Mouse (Mus musculus): Measurements from ENCODE around the gene Gpld1. TPM values are rescaled to one million over a fixed set of nuclear protein-coding genes. Genes with fewer than 3 reads are reported as not detected.

The Gpld1 gene
- polyA plus RNA-seq, 1 experiment from 2014 or later, result 3.9 TPM

DNA sequence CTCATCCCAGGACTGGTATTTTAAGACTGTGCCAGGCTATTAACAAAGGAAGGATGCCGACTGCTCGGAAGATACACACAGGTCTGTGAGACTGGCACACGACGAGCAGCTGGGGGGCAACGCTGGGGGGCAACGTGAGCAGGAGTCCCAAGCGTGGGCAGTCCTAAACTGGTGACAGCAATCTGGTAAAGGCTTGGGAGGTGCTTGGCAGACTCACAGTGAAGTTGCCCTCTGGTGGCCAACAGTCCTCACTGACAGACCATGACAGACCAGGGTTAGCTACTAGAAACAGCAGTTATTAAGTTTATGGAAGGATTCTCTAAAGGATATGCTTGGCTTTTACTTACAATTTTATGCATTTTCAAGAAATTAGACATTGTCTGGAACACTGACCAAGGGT is 45.4 kb downstream of the Gpld1 start:
- Histone ChIP-seq H3K9me3 (ENCODE audit: control insufficient read depth, low read length) (no peaks in the 10 kb centered on the region), H3K36me3 (ENCODE audit: control insufficient read depth, insufficient read depth, low read length) (peaks cover 12% of the 10 kb centered on the region), H3K4me2 (ENCODE audit: low read depth, low read length) (no peak overlapping the region), H3K9ac (replicated peaks; ENCODE audit: low read depth, low read length) (no peak overlapping the region), H3K4me1 (ENCODE audit: control insufficient read depth, insufficient read depth, low read length) (no peaks in the 10 kb centered on the region), H3K27me3 (ENCODE audit: control insufficient read depth, insufficient read depth, low read length) (no peaks in the 10 kb centered on the region), H3K4me3 (ENCODE audit: low read depth, low read length) (no peak overlapping the region), H3K27ac (ENCODE audit: low read depth, low read length) (no peak overlapping the region)
- 35% methylated on average over 7 of the region's 7 CpGs for WGBS
- ATAC-seq (ENCODE audit: low read depth), result peak; percentile 86

- no peaks in the 10 kb centered on the region for H3K9me3 ChIP-seq (ENCODE audit: control insufficient read depth, low read length)
- no peak for ATAC-seq (ENCODE audit: low read depth)
- H3K4me1 ChIP-seq (ENCODE audit: control insufficient read depth, insufficient read depth, low read length), result no peaks in the 10 kb centered on the region
- H3K27ac ChIP-seq (ENCODE audit: low read depth, low read length), result no peak overlapping the region
- H3K27me3 ChIP-seq (ENCODE audit: control insufficient read depth, insufficient read depth, low read length), result no peaks in the 10 kb centered on the region
- H3K9ac ChIP-seq (replicated peaks; ENCODE audit: low read depth, low read length), result no peak overlapping the region
- peaks cover 12% of the 10 kb centered on the region for H3K36me3 ChIP-seq (ENCODE audit: control insufficient read depth, insufficient read depth, low read length)
- WGBS, result 85% methylated on average over 6 of the region's 6 CpGs
- no peak overlapping the region for H3K4me2 ChIP-seq (ENCODE audit: low read depth, low read length)
- H3K4me3 ChIP-seq (ENCODE audit: low read depth, low read length), result no peak overlapping the region
These were observed 46.1 kb downstream of the Gpld1 start for GRCm38 (mm10) chr13:24989006-24989405.

DNA sequence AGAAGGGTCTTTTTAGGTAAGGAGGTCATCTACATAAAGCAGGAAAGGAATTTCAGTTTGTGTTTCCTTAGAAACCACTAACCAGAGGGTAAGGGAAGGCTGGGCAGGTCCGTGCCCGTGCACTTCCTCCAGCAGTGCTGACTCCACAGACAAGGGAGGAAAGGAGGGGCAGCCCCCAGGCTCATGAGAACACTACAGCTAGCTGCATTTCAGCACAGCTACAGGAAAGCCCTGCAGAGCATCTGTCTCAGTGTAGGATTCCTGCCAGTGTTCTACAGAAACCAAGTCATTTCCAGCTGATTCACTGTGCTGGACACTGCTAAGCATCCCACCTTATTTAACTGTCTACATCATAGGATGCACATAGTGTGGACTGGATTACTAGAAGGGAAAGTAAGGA is 50.2 kb downstream of the Gpld1 start:
- Histone ChIP-seq H3K4me2 (ENCODE audit: low read depth, low read length) (no peak overlapping the region), H3K4me3 (ENCODE audit: low read depth, low read length) (no peak overlapping the region), H3K27ac (ENCODE audit: low read depth, low read length) (no peak overlapping the region), H3K4me1 (ENCODE audit: control insufficient read depth, insufficient read depth, low read length) (no peaks in the 10 kb centered on the region), H3K36me3 (ENCODE audit: control insufficient read depth, insufficient read depth, low read length) (peaks cover 48% of the 10 kb centered on the region), H3K9ac (replicated peaks; ENCODE audit: low read depth, low read length) (no peak overlapping the region), H3K27me3 (ENCODE audit: control insufficient read depth, insufficient read depth, low read length) (no peaks in the 10 kb centered on the region), H3K9me3 (ENCODE audit: control insufficient read depth, low read length) (no peaks in the 10 kb centered on the region)
- WGBS, result 43% methylated on average over 2 of the region's 2 CpGs
- no peak for ATAC-seq (ENCODE audit: low read depth)

GRCm38 (mm10) chr13:24999538-24999937 is 56.6 kb downstream of the Gpld1 start:
- Histone ChIP-seq H3K36me3 (ENCODE audit: control insufficient read depth, insufficient read depth, low read length) (peaks cover 62% of the 10 kb centered on the region), H3K9ac (replicated peaks; ENCODE audit: low read depth, low read length) (no peak overlapping the region), H3K4me2 (ENCODE audit: low read depth, low read length) (no peak overlapping the region), H3K27me3 (ENCODE audit: control insufficient read depth, insufficient read depth, low read length) (no peaks in the 10 kb centered on the region), H3K4me3 (ENCODE audit: low read depth, low read length) (no peak overlapping the region), H3K9me3 (ENCODE audit: control insufficient read depth, low read length) (no peaks in the 10 kb centered on the region), H3K4me1 (ENCODE audit: control insufficient read depth, insufficient read depth, low read length) (no peaks in the 10 kb centered on the region), H3K27ac (ENCODE audit: low read depth, low read length) (no peak overlapping the region)
- no peak for ATAC-seq (ENCODE audit: low read depth)
- WGBS, result 87% methylated on average over 2 of the region's 2 CpGs

GRCm38 (mm10) chr13:25002965-25003364 is 60.0 kb downstream of the Gpld1 start:
- peaks cover 36% of the 10 kb centered on the region for H3K36me3 ChIP-seq (ENCODE audit: control insufficient read depth, insufficient read depth, low read length)
- ATAC-seq (ENCODE audit: low read depth), result no peak
- no peak overlapping the region for H3K9ac ChIP-seq (replicated peaks; ENCODE audit: low read depth, low read length)
- H3K27ac ChIP-seq (ENCODE audit: low read depth, low read length), result no peak overlapping the region
- H3K4me3 ChIP-seq (ENCODE audit: low read depth, low read length), result no peak overlapping the region
- no peaks in the 10 kb centered on the region for H3K4me1 ChIP-seq (ENCODE audit: control insufficient read depth, insufficient read depth, low read length)
- H3K27me3 ChIP-seq (ENCODE audit: control insufficient read depth, insufficient read depth, low read length), result no peaks in the 10 kb centered on the region
- H3K4me2 ChIP-seq (ENCODE audit: low read depth, low read length), result no peak overlapping the region
- H3K9me3 ChIP-seq (ENCODE audit: control insufficient read depth, low read length), result no peaks in the 10 kb centered on the region

- 0 out of 2 replicates have a peak, but pooled peaks cover 8% of the 10 kb centered on the region for H3K36me3 ChIP-seq (ENCODE audit: control insufficient read depth, insufficient read depth, low read length)
- no peak overlapping the region for H3K27ac ChIP-seq (ENCODE audit: low read depth, low read length)
- no peaks in the 10 kb centered on the region for H3K27me3 ChIP-seq (ENCODE audit: control insufficient read depth, insufficient read depth, low read length)
- H3K9me3 ChIP-seq (ENCODE audit: control insufficient read depth, low read length), result no peaks in the 10 kb centered on the region
- H3K4me3 ChIP-seq (ENCODE audit: low read depth, low read length), result no peak overlapping the region
- peak; percentile 46; the same call in 1 of the 2 replicates for ATAC-seq (ENCODE audit: low read depth)
- no peak overlapping the region for H3K9ac ChIP-seq (replicated peaks; ENCODE audit: low read depth, low read length)
- H3K4me2 ChIP-seq (ENCODE audit: low read depth, low read length), result no peak overlapping the region
- no peaks in the 10 kb centered on the region for H3K4me1 ChIP-seq (ENCODE audit: control insufficient read depth, insufficient read depth, low read length)
- whole genome bisulfite sequencing, result 81% methylated on average over 6 of the region's 8 CpGs
These were observed 64.2 kb downstream of the Gpld1 start for GRCm38 (mm10) chr13:25007115-25007514.

GRCm38 (mm10) chr13:25018316-25018715 is 75.4 kb downstream of the Gpld1 start:
- Histone ChIP-seq H3K9ac (replicated peaks; ENCODE audit: low read depth, low read length) (no peak overlapping the region), H3K4me2 (ENCODE audit: low read depth, low read length) (0 out of 2 replicates have a peak overlapping the region, but pooled peaks have one; percentile 68)
- WGBS, result 94% methylated on average over 9 of the region's 9 CpGs

DNA sequence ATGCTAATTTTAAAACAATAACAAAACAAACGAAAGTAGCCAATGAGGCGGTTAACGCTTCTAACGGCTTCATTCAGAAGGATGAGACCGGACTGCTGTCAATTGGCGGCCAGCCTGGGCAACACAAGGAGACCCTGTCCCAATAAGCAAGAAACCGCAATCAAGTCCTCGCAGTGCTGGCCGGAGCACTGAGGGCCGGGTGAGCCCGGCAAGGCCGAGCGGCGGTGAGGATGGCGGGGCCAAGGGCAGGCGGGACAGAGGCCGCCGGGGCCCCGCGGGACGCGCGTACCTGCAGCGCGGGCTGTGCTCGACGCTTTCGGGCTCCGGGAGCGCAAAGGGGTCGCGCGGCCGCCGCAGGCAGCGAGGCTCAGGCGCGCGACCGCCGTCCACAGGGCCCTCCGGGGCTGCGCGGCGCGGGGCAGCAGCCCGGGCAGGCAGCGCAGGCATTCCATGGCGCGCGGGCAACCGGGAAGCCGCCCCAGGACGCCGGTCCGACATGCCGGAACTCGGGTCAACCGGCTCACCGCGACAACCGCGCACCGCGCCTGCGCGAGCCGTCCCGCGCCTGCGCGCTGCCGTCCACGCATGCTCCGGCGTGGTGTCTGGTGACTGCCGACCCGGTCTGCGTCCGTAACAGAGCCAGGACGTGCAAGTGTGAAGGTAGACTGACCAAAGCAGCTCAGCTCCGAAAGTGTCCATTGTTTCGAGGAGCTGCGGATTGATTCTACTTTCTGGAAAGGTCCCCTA is 77.0 kb downstream of the Gpld1 start, which contains the start of gene Mrs2:
TSS of gene Mrs2 (minus strand) at position 587 of the 747 bp plus-strand sequence.
- WGBS, result under 1% methylated on average over 83 of the region's 84 CpGs
- peaks cover 9% of the 10 kb centered on the region for H3K4me1 ChIP-seq (ENCODE audit: control insufficient read depth, insufficient read depth, low read length)
- H3K27ac ChIP-seq (ENCODE audit: low read depth, low read length), result peak within 1 kb of the TSS; percentile 70
- no peaks in the 10 kb centered on the region for H3K36me3 ChIP-seq (ENCODE audit: control insufficient read depth, insufficient read depth, low read length)
- H3K9ac ChIP-seq (replicated peaks; ENCODE audit: low read depth, low read length), result peak within 1 kb of the TSS; percentile 83
- peak within 1 kb of the TSS; percentile 83 for H3K4me3 ChIP-seq (ENCODE audit: low read depth, low read length)
- ATAC-seq (ENCODE audit: low read depth), result peak; percentile 96
- H3K9me3 ChIP-seq (ENCODE audit: control insufficient read depth, low read length), result no peaks in the 10 kb centered on the region
- H3K27me3 ChIP-seq (ENCODE audit: control insufficient read depth, insufficient read depth, low read length), result no peaks in the 10 kb centered on the region
- peak within 1 kb of the TSS; percentile 68 for H3K4me2 ChIP-seq (ENCODE audit: low read depth, low read length)

More at GRCm38 (mm10) chr13:25018316-25018715, 75.4 kb downstream of the Gpld1 start:
- Histone ChIP-seq H3K27me3 (ENCODE audit: control insufficient read depth, insufficient read depth, low read length) (no peaks in the 10 kb centered on the region), H3K36me3 (ENCODE audit: control insufficient read depth, insufficient read depth, low read length) (no peaks in the 10 kb centered on the region), H3K9me3 (ENCODE audit: control insufficient read depth, low read length) (no peaks in the 10 kb centered on the region), H3K27ac (ENCODE audit: low read depth, low read length) (no peak overlapping the region), H3K4me1 (ENCODE audit: control insufficient read depth, insufficient read depth, low read length) (peaks cover 9% of the 10 kb centered on the region), H3K4me3 (ENCODE audit: low read depth, low read length) (no peak overlapping the region)
- no peak for ATAC-seq (ENCODE audit: low read depth)

DNA sequence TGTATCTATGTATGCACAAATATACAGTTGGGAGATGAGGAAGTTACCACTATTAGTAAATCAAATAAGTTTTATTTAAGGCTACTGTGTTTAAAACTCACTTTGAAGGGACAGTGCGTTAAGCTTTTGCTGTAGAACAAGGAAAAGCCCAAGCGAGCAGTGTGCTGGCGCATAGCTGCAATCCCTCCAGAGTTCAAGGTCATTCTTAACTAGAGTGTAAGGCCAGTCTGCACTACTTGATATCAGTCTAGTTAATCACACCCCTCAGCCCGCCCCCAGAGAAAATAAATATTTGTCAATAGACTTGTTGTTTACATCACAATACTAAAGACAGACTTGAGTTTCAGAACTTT is 77.6 kb downstream of the Gpld1 start:
- no peaks in the 10 kb centered on the region for H3K36me3 ChIP-seq (ENCODE audit: control insufficient read depth, insufficient read depth, low read length)
- peak overlapping the region; percentile 68 for H3K4me2 ChIP-seq (ENCODE audit: low read depth, low read length)
- H3K4me3 ChIP-seq (ENCODE audit: low read depth, low read length), result peak overlapping the region; percentile 83
- ATAC-seq (ENCODE audit: low read depth), result peak; percentile 42; the same call in 1 of the 2 replicates
- H3K4me1 ChIP-seq (ENCODE audit: control insufficient read depth, insufficient read depth, low read length), result peaks cover 9% of the 10 kb centered on the region
- WGBS, result 62% methylated on average over 4 of the region's 4 CpGs
- H3K27me3 ChIP-seq (ENCODE audit: control insufficient read depth, insufficient read depth, low read length), result no peaks in the 10 kb centered on the region
- peak overlapping the region; percentile 70 for H3K27ac ChIP-seq (ENCODE audit: low read depth, low read length)
- peak overlapping the region; percentile 83; the same call in 1 of the 2 replicates for H3K9ac ChIP-seq (replicated peaks; ENCODE audit: low read depth, low read length)
- H3K9me3 ChIP-seq (ENCODE audit: control insufficient read depth, low read length), result no peaks in the 10 kb centered on the region

Data from neural tube, embryonic 14.5 days (tissue).